Mouse (Mus musculus) CH12.LX (cell line): ENCODE results near the gene Frmd5. TPM values are rescaled to one million over a fixed set of nuclear protein-coding genes. Genes with fewer than 3 reads are reported as not detected.

ENCODE experiments used
- DNase-seq: peaks from one replicate; pipeline ENCODE4 v3.0.0-alpha.2; 2013; ENCODE audit errors: extremely low read depth
- H3K27ac ChIP-seq: 2 replicates; pipeline ENCODE4 v1.5.1; 2012; ENCODE audit warnings: low read depth, mild to moderate bottlenecking, control low read depth, moderate library complexity; ENCODE audit not compliant: insufficient read depth
- H3K27me3 ChIP-seq: replicated peaks from 2 replicates; pipeline ENCODE3; 2012; ENCODE audit warnings: inconsistent platforms
- H3K36me3 ChIP-seq, 2 experiments: replicated peaks in 1 of 2; 2 replicates each; pipeline versions ENCODE3 to v1.6.1; 2012; ENCODE audit warnings: inconsistent platforms in 1 of 2, low read length in 1 of 2, mild to moderate bottlenecking in 1 of 2, mixed read lengths in 1 of 2, moderate library complexity in 1 of 2; ENCODE audit not compliant: control insufficient read depth in 1 of 2, insufficient read depth in 1 of 2
- H3K4me1 ChIP-seq, 2 experiments: 2 replicates each; pipeline ENCODE4 v1.6.1; 2012; ENCODE audit warnings: inconsistent platforms in 1 of 2, moderate library complexity in 1 of 2; ENCODE audit not compliant: insufficient read depth in 2 of 2, control insufficient read depth in 1 of 2
- H3K4me2 ChIP-seq: 2 replicates; pipeline ENCODE4 v1.6.1; 2012; ENCODE audit warnings: low read depth, mild to moderate bottlenecking, control low read depth; ENCODE audit not compliant: poor library complexity, insufficient read depth, severe bottlenecking
- H3K4me3 ChIP-seq, 3 experiments: fragments of 150-350 bp in 1 of 3; sonication (generic) in 1 of 3; replicated peaks in 1 of 3; 2 replicates each; pipeline versions ENCODE3 to v1.5.1; 2011 to 2012; ENCODE audit warnings: low read depth in 2 of 3, low read length in 2 of 3, mild to moderate bottlenecking in 2 of 3, moderate library complexity in 2 of 3, control low read depth in 1 of 3, improper control_type of control experiment in 1 of 3, inconsistent platforms in 1 of 3, mixed read lengths in 1 of 3; ENCODE audit not compliant: poor library complexity in 1 of 3
- H3K79me2 ChIP-seq: replicated peaks from 2 replicates; pipeline ENCODE4 v1.6.1; 2012; ENCODE audit warnings: mild to moderate bottlenecking, moderate library complexity; ENCODE audit not compliant: control insufficient read depth, poor library complexity, insufficient read depth, severe bottlenecking; ENCODE audit errors: extremely low read depth
- H3K9ac ChIP-seq: 2 replicates; pipeline ENCODE4 v1.6.1; 2012; ENCODE audit warnings: low read depth, mild to moderate bottlenecking, control low read depth, moderate library complexity; ENCODE audit not compliant: insufficient read depth
- H3K9me3 ChIP-seq: replicated peaks from 2 replicates; pipeline ENCODE3; 2012; ENCODE audit warnings: low read length, inconsistent platforms, mixed read lengths
- BHLHE40 ChIP-seq: IDR thresholded peaks from 2 replicates; pipeline ENCODE4 v1.6.1; 2011; ENCODE audit warnings: mild to moderate bottlenecking, low read depth, low read length, improper control_type of control experiment
- CHD2 ChIP-seq: IDR thresholded peaks from 2 replicates; pipeline ENCODE4 v1.6.1; 2011; ENCODE audit warnings: low read length, improper control_type of control experiment
- E2F4 ChIP-seq: IDR thresholded peaks from 2 replicates; pipeline ENCODE4 v1.6.1; 2011; ENCODE audit warnings: low read depth, low read length, improper control_type of control experiment; ENCODE audit not compliant: insufficient replicate concordance
- ETS1 ChIP-seq: conservative IDR thresholded peaks from 2 replicates; pipeline ENCODE4 v1.6.1; 2012; ENCODE audit warnings: low read depth, mild to moderate bottlenecking, inconsistent platforms, low read length, improper control_type of control experiment, moderate library complexity
- GABPA ChIP-seq: IDR thresholded peaks from 2 replicates; pipeline ENCODE4 v1.6.1; 2012; ENCODE audit warnings: low read depth, low read length, improper control_type of control experiment, inconsistent platforms; ENCODE audit not compliant: insufficient replicate concordance
- IRF4 ChIP-seq: IDR thresholded peaks from 2 replicates; pipeline ENCODE4 v1.6.1; 2014; ENCODE audit warnings: low read depth, mild to moderate bottlenecking, inconsistent platforms, low read length, improper control_type of control experiment
- JUN ChIP-seq: IDR thresholded peaks from 2 replicates; pipeline ENCODE4 v1.6.1; 2011; ENCODE audit warnings: low read depth, mild to moderate bottlenecking, low read length, improper control_type of control experiment, moderate library complexity; ENCODE audit not compliant: insufficient read depth
- JUND ChIP-seq: conservative IDR thresholded peaks from 2 replicates; pipeline ENCODE4 v1.6.1; 2011; ENCODE audit warnings: low read depth, low read length, improper control_type of control experiment
- KAT2A ChIP-seq: IDR thresholded peaks from 2 replicates; pipeline ENCODE4 v1.6.1; 2012; ENCODE audit warnings: low read length, improper control_type of control experiment, inconsistent platforms; ENCODE audit not compliant: insufficient replicate concordance
- MAFK ChIP-seq: IDR thresholded peaks from 2 replicates; pipeline ENCODE4 v1.6.1; 2011; ENCODE audit warnings: low read length, improper control_type of control experiment; ENCODE audit not compliant: insufficient replicate concordance
- MAX ChIP-seq: IDR thresholded peaks from 2 replicates; pipeline ENCODE4 v1.6.1; 2011; ENCODE audit warnings: low read length, improper control_type of control experiment
- MAZ ChIP-seq: IDR thresholded peaks from 2 replicates; pipeline ENCODE4 v1.6.1; 2012; ENCODE audit warnings: low read depth, mild to moderate bottlenecking, inconsistent platforms, low read length, improper control_type of control experiment, moderate library complexity
- MYC ChIP-seq: IDR thresholded peaks from 2 replicates; pipeline ENCODE4 v1.6.1; 2011; ENCODE audit warnings: low read depth, mild to moderate bottlenecking, improper control_type of control experiment, low read length
- NRF1 ChIP-seq: IDR thresholded peaks from 2 replicates; pipeline ENCODE4 v1.6.1; 2014; ENCODE audit warnings: low read depth, mild to moderate bottlenecking, inconsistent platforms, low read length, improper control_type of control experiment, moderate library complexity
- PAX5 ChIP-seq: IDR thresholded peaks from 2 replicates; pipeline ENCODE4 v1.6.1; 2012; ENCODE audit warnings: low read length, inconsistent platforms, mixed read lengths
- POLR2A ChIP-seq: IDR thresholded peaks from 2 replicates; pipeline ENCODE4 v1.6.1; 2011; ENCODE audit warnings: low read depth, mild to moderate bottlenecking, improper control_type of control experiment, low read length
- RAD21 ChIP-seq: IDR thresholded peaks from 2 replicates; pipeline ENCODE4 v1.6.1; 2011; ENCODE audit warnings: low read depth, mild to moderate bottlenecking, low read length, improper control_type of control experiment, moderate library complexity
- SIN3A ChIP-seq: IDR thresholded peaks from 2 replicates; pipeline ENCODE4 v1.6.1; 2012; ENCODE audit warnings: low read length, improper control_type of control experiment, inconsistent platforms
- SMC3 ChIP-seq: IDR thresholded peaks from 2 replicates; pipeline ENCODE4 v1.6.1; 2011; ENCODE audit warnings: low read depth, low read length, improper control_type of control experiment
- TBP ChIP-seq: conservative IDR thresholded peaks from 2 replicates; pipeline ENCODE4 v1.6.1; 2011; ENCODE audit warnings: low read depth, low read length, improper control_type of control experiment
- UBTF ChIP-seq: IDR thresholded peaks from 2 replicates; pipeline ENCODE4 v1.6.1; 2012; ENCODE audit warnings: low read depth, mild to moderate bottlenecking, inconsistent platforms, low read length, improper control_type of control experiment, moderate library complexity
- USF1 ChIP-seq: IDR thresholded peaks from 2 replicates; pipeline ENCODE4 v1.6.1; 2014; ENCODE audit warnings: low read depth, mild to moderate bottlenecking, inconsistent platforms, low read length, improper control_type of control experiment
- USF2 ChIP-seq: conservative IDR thresholded peaks from 2 replicates; pipeline ENCODE4 v1.6.1; 2011; ENCODE audit warnings: low read depth, low read length, improper control_type of control experiment
- ZC3H11A ChIP-seq: IDR thresholded peaks from 2 replicates; pipeline ENCODE4 v1.6.1; 2012; ENCODE audit warnings: low read depth, mild to moderate bottlenecking, inconsistent platforms, low read length, improper control_type of control experiment
- ZKSCAN1 ChIP-seq: IDR thresholded peaks from 2 replicates; pipeline ENCODE4 v1.6.1; 2012; ENCODE audit warnings: low read depth, inconsistent platforms, low read length, improper control_type of control experiment, borderline replicate concordance
- ZMIZ1 ChIP-seq: IDR thresholded peaks from 2 replicates; pipeline ENCODE4 v1.6.1; 2012; ENCODE audit warnings: low read depth, mild to moderate bottlenecking, inconsistent platforms, low read length, improper control_type of control experiment
- dilution Hi-C: fragments of 300-500 bp; cut with MboI; formaldehyde crosslinking; loops from 2 replicates; pipeline ENCODE4 v1.14.3; 2020; ENCODE audit warnings: low sequenced_read_pairs; ENCODE audit not compliant: extremely low pct_unique_long_range_greater_than_20kb, extremely low pct_ligation_motif_present
- in situ Hi-C: fragments of 300-500 bp; cut with MboI; formaldehyde crosslinking; loops from 3 replicates; pipeline ENCODE4 v1.14.3; 2019; ENCODE audit warnings: low sequenced_read_pairs, low pct_ligation_motif_present, low pct_unique_long_range_greater_than_20kb, mixed read lengths
- polyA plus RNA-seq: library from polyadenylated mRNA; unstranded; fragments of >175 nt; gene quantifications from 2 replicates; pipeline ENCODE4 v1.2.1, GENCODE M21; 2012; ENCODE audit warnings: low read depth; ENCODE audit not compliant: insufficient read length
- total RNA-seq, 2 experiments: library from RNA; depleted of rRNA; stranded (reverse); fragments of 300-350 nt in 1 of 2; fragments of >200 nt in 1 of 2; gene quantifications; 2 replicates each; pipeline ENCODE4 v1.2.3; 2012 to 2014

Frmd5 gene
- total and polyA plus RNA-seq, 3 experiments: 1.9 to 3.5 (median 3.2) TPM

- no peaks in the 10 kb centered on the region for H3K79me2 ChIP-seq
- no peak overlapping the region for H3K27ac ChIP-seq
- no peak overlapping the region for H3K4me2 ChIP-seq
- DNase-seq: no peak
- in situ Hi-C loops (no loop called here), dilution Hi-C loops (no loop called here)
- no peak for TF ChIP-seq RAD21
- no peak for TF ChIP-seq PAX5
- TF ChIP-seq MAX: no peak
- TF ChIP-seq BHLHE40: no peak
- TF ChIP-seq ZMIZ1: no peak
- no peak for TF ChIP-seq USF2
- TF ChIP-seq JUND: no peak
- no peak for TF ChIP-seq IRF4
- TF ChIP-seq ZC3H11A: no peak
- no peak for TF ChIP-seq KAT2A
- no peak for TF ChIP-seq ETS1
- TF ChIP-seq TBP: no peak
- no peak for TF ChIP-seq MAZ
- no peak for TF ChIP-seq NRF1
- no peaks in the 10 kb centered on the region for H3K27me3 ChIP-seq
- H3K36me3 ChIP-seq: no peaks in the 10 kb centered on the region
- H3K9ac ChIP-seq: no peak overlapping the region
- H3K4me1 ChIP-seq: no peaks in the 10 kb centered on the region
- no peak overlapping the region for H3K4me3 ChIP-seq
- no peaks in the 10 kb centered on the region for H3K9me3 ChIP-seq
Observed at GRCm38 (mm10) chr2:121750121-121750520, 56.8 kb downstream of the Frmd5 start.

- Histone ChIP-seq H3K4me1 (peaks cover 2 to 14% of the 10 kb centered on the region in 2 experiments; a peak in 2 of 4 replicates), H3K27ac (no peak overlapping the region), H3K79me2 (no peaks in the 10 kb centered on the region), H3K27me3 (no peaks in the 10 kb centered on the region), H3K4me2 (no peak overlapping the region), H3K9ac (no peak overlapping the region), H3K4me3 (no peak overlapping the region), H3K36me3 (no peaks in the 10 kb centered on the region), H3K9me3 (no peaks in the 10 kb centered on the region)
- in situ Hi-C loops (no loop called here), dilution Hi-C loops (no loop called here)
- DNase-seq: no peak
- no peak for TF ChIP-seq SMC3
- no peak for TF ChIP-seq NRF1
- no peak for TF ChIP-seq BHLHE40
- TF ChIP-seq UBTF: no peak
- no peak for TF ChIP-seq E2F4
- TF ChIP-seq IRF4: no peak
- no peak for TF ChIP-seq USF1
- TF ChIP-seq JUN: no peak
- TF ChIP-seq ZKSCAN1: no peak
- no peak for TF ChIP-seq MAFK
- TF ChIP-seq MYC: no peak
- TF ChIP-seq MAX: no peak
- TF ChIP-seq ETS1: no peak
- TF ChIP-seq SIN3A: no peak
- TF ChIP-seq POLR2A: no peak
- TF ChIP-seq CHD2: no peak
- TF ChIP-seq GABPA: no peak
Observed at GRCm38 (mm10) chr2:121741151-121741550, 65.7 kb downstream of the Frmd5 start.
